30 mouse cellular contexts compared by ENCODE assay signal in the genomic region with DNA sequence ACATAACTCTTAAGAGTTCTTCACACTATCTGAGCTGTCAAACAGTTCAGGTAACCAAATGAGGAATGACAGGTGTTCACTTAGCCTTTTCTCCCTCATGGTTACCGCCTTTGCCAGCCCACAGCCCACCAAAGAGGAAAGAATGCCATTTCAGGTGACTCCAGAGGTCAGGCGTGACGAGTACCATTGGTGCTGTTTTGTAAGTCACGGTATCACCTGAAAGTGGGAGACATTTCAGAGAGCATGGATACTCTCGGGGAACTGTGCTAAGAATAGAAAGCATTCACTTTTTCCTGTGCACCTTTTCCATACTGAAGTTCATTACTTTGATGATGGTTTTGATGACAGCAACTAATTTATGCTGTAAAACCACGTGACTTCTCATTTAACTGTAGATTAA.
"Had no signal": no experiment of that assay in that cellular context is flagged by ENCODE, and none has a peak within 500 bp of the region (broad histone marks: within the 10 kb centered on the region; RNA-seq: fewer than 3 reads in every experiment).

No protein-coding gene starts in this region.

- H3K4me2 ChIP-seq: limb, embryonic 12.5 days; limb, embryonic 13.5 days; limb, embryonic 15.5 days; liver, embryonic 11.5 days; liver, embryonic 12.5 days; liver, embryonic 13.5 days; liver, embryonic 15.5 days; lung, embryonic 14.5 days; lung, embryonic 15.5 days; midbrain, embryonic 11.5 days; midbrain, embryonic 12.5 days; midbrain, embryonic 13.5 days; midbrain, embryonic 15.5 days; neural tube, embryonic 12.5 days had no signal

- H3K27me3 ChIP-seq: limb, embryonic 12.5 days; limb, embryonic 13.5 days; limb, embryonic 15.5 days; liver, embryonic 12.5 days; liver, embryonic 13.5 days; liver, embryonic 15.5 days; lung, embryonic 15.5 days; megakaryocyte, embryonic 14.5 days; midbrain, embryonic 12.5 days; midbrain, embryonic 13.5 days; midbrain, embryonic 15.5 days; neural tube, embryonic 12.5 days had no signal

- H3K27ac ChIP-seq: limb, embryonic 10.5 days; limb, embryonic 12.5 days; limb, embryonic 13.5 days; limb, embryonic 15.5 days; liver, embryonic 12.5 days; liver, embryonic 13.5 days; liver, embryonic 14.5 days; liver, embryonic 15.5 days; lung, embryonic 15.5 days; macrophage; midbrain, embryonic 10.5 days; midbrain, embryonic 12.5 days; midbrain, embryonic 13.5 days; midbrain, embryonic 15.5 days; neural tube, embryonic 12.5 days had no signal

- DNase-seq: left cerebral cortex, postnatal 4 days; liver; liver, embryonic 13.5 days; liver, postnatal 0 days; lung, adult 18-20 months; lung, adult 2 months; lung, embryonic 14.5 days; lung, postnatal 10 days; lung, postnatal 14 days; lung, postnatal 36 days; lung, postnatal 4 days; midbrain, embryonic 14.5 days had no signal

- H3K9ac ChIP-seq: limb, embryonic 12.5 days; limb, embryonic 13.5 days; limb, embryonic 15.5 days; liver, embryonic 12.5 days; liver, embryonic 13.5 days; liver, embryonic 14.5 days; liver, embryonic 15.5 days; liver, postnatal 0 days; lung, embryonic 14.5 days; lung, embryonic 15.5 days; midbrain, embryonic 12.5 days; midbrain, embryonic 13.5 days; midbrain, embryonic 15.5 days; neural tube, embryonic 12.5 days had no signal

- H3K4me3 ChIP-seq: limb, embryonic 10.5 days; limb, embryonic 12.5 days; limb, embryonic 13.5 days; limb, embryonic 15.5 days; liver, embryonic 12.5 days; liver, embryonic 13.5 days; liver, embryonic 15.5 days; lung, embryonic 15.5 days; megakaryocyte, embryonic 14.5 days; midbrain, embryonic 10.5 days; midbrain, embryonic 12.5 days; midbrain, embryonic 13.5 days; midbrain, embryonic 15.5 days; myocyte; neural tube, embryonic 12.5 days had no signal

- H3K9me3 ChIP-seq: limb, embryonic 10.5 days; limb, embryonic 12.5 days; limb, embryonic 13.5 days; limb, embryonic 15.5 days; liver, embryonic 12.5 days; liver, embryonic 13.5 days; liver, embryonic 15.5 days; lung, embryonic 15.5 days; megakaryocyte, embryonic 14.5 days; midbrain, embryonic 10.5 days; midbrain, embryonic 12.5 days; midbrain, embryonic 13.5 days; midbrain, embryonic 15.5 days; neural tube, embryonic 12.5 days had no signal

- H3K4me1 ChIP-seq: limb, embryonic 10.5 days; limb, embryonic 12.5 days; limb, embryonic 13.5 days; limb, embryonic 15.5 days; liver, embryonic 12.5 days; liver, embryonic 13.5 days; liver, embryonic 15.5 days; lung, embryonic 15.5 days; megakaryocyte, embryonic 14.5 days; midbrain, embryonic 10.5 days; midbrain, embryonic 12.5 days; midbrain, embryonic 13.5 days; midbrain, embryonic 15.5 days; neural tube, embryonic 12.5 days had no signal
